Mouse (Mus musculus) ovary, postnatal 10 days (tissue): ENCODE measurements around the gene Zfp697.
"Not testable (repeated sequence)": the region's sequence is repeated elsewhere in the genome, so short reads cannot be mapped to it uniquely, and the experiment has no call there.

Source experiments
- DNase-seq: peaks from one replicate; pipeline ENCODE4 v3.0.0; 2022; ENCODE audit warnings: low spot score

The Zfp697 gene

DNA sequence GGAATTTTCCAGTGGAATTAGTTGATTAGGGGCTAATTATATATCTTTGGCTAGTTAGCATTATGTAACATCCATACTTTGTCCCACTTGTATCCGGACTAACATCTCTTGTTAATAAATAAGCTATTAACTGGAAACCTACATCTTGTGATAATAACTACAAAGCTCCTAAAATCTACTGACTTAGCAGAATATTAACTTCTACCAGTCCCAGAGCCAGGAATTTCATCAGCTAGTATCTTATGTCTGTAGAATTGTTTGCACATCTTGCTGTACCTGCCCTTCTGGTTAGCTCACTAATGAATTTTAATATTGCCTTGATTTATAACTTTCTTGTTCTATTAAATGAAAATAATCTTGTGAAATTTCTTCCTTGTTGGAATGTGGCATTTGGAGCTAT is 252.9 kb downstream of the Zfp697 start:
- no peak for DNase-seq

- no peak for DNase-seq
These were observed 298.5 kb downstream of the Zfp697 start for GRCm38 (mm10) chr3:98680786-98681185.

DNA sequence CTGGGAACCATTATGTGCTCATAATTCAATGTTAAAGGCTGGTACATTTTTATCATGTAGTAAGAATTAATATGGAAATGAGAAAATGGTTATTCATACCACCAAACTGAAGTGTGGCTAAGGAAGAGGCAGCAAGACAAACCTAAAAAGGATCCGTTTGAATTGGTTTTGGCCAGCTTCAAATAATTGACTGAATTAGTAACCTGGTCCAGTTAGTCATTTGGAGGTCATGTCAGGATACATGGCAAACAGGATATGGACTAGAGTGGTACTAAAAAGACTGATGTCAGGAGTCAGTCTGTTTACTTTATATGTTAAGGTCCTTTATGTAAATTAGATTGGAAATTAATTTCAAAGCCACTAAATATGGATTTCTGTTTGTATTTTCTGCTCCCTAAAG is 300.1 kb downstream of the Zfp697 start:
- DNase-seq: no peak

GRCm38 (mm10) chr3:98720740-98721139 is 338.5 kb downstream of the Zfp697 start:
- no peak for DNase-seq

DNA sequence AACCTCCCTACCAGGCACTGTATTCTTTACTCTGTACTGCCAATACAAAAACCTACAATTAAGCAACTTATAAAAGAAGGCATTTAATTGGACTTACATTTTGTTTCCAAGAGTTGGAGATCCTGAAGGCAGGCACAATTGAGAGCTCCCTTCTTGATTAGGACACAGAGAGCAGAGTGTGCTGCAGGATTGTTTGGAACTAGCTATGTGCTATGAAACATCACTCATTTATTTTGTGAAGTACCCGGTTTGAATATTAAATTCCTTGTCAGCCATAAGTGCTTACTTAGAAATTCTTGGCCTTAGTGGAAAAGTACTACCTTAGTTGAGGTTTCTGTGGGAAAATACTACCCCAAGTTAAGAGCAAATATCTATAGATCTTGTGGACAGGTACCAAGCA is 342.1 kb downstream of the Zfp697 start, which contains the start of gene Hsd3b2:
Gene Hsd3b2 (minus strand): TSS at position 168 of the 400 bp plus-strand sequence.
- no peak for DNase-seq

- DNase-seq: no peak
These were observed 344.0 kb downstream of the Zfp697 start for GRCm38 (mm10) chr3:98726281-98726680.

DNA sequence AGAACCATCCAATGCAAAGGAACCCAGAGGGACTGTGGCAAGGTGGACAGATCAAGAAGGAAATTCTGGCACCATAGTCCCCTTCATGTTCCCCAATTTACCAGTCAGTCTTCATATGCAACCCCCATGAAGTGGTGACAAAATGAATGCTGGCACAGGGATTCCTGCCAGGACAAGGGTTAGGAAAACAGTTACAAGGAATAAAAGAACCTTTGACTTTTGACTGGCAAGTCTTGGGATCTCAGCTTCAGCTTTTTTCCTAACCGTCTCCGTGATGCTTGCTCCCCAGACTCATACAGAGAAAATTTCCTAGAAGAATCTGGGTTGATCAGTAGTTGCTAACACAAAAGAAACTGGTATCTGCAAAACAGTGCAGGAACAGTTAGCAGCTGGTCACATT is 351.5 kb downstream of the Zfp697 start:
- no peak for DNase-seq

- DNase-seq: no peak
These were observed 352.1 kb downstream of the Zfp697 start for GRCm38 (mm10) chr3:98734340-98734739.

DNA sequence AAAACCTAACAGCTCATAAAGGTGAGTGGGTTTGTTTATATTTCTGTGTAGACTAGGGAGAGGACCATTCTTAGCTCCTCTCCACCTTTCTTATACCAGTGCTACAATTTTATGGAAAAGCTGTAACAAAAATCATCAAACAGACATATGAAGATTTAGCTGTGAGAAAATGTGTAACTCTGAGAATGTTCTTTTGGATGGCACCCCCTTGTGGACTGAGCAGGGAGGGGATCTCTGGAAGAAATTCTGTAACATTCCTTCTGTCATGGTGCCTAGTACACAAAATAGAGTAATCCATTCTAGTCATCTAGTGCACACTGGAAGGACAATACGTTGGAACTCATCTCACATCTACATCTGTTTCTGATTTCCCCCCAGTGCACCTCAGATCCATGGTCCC is 358.8 kb downstream of the Zfp697 start:
- DNase-seq: not testable (repeated sequence)

DNA sequence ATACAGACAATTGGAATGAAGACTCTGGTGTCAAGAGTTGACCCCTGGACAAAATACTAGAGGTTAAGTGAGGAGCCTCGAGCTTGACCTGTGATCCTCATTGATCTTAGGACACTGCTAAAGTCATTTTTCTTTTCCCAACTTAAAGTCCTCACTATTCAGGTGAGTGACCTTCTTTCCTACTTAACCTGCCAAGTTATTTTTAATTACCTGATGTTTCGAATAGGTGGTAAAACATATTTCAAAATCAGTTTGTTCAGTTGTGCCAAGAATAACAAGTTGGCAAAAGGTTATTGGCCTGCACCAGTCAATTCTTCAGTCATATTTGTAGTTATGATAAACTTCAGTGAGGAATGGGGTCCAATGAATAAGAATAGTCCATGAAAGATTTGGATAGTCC is 369.9 kb downstream of the Zfp697 start:
- DNase-seq: no peak

DNA sequence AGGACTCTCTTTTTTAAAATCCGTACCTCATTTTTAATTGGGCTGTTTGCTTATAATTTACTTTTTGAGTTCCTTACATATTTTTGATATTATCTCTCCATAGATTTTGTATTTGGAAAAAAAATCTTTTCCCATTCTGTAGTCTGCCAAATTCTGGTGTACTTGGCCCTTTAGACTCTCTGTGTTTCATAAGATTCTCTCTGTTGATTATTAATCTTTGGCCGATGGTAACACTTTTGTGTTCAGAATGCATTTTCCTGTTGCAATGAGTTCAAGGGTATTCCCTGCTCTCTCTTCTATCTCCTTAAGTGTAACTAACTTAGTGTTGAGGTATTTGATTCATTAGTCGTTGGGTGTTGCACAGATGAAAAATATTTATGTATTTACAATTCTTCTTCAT is 374.6 kb downstream of the Zfp697 start:
- no peak for DNase-seq

- no peak for DNase-seq
These were observed 381.9 kb downstream of the Zfp697 start for GRCm38 (mm10) chr3:98764155-98764554.

GRCm38 (mm10) chr3:98780921-98781320 is 398.7 kb downstream of the Zfp697 start:
- DNase-seq: no peak

- DNase-seq: no peak
These were observed 400.1 kb downstream of the Zfp697 start for GRCm38 (mm10) chr3:98782181-98782868.

DNA sequence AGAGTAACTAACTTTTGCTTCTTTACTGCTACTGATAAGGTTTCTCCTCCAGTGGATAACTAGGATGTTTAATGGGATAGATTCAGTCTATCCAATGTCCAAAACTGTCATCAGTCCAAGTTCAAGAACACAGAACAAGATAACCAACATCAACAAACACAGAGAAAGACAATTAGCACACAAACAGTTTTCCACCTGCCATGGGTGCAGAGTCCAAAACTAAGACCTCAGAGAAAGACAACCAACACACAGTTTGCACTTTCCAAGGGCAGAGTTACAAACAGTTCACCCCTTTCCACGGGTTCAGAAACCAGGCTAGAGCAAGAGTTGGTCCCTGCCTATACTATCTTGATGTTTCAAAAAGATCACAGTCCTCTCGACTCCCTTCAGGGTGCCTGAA is 404.3 kb downstream of the Zfp697 start:
- no peak for DNase-seq
